Mouse (Mus musculus): ENCODE data around the gene Smchd1. TPM values are rescaled to one million over a fixed set of nuclear protein-coding genes. Genes with fewer than 3 reads are reported as not detected.
"Not testable (repeated sequence)": the region's sequence is repeated elsewhere in the genome, so short reads cannot be mapped to it uniquely, and the experiment has no call there.

Smchd1 gene
- total RNA-seq, 2 experiments from 2014 or later: 13.8 to 14.0 TPM

GRCm38 (mm10) chr17:71459818-71460217 is 15.3 kb downstream of the Smchd1 start, which contains the start of gene Gm4707:
Gm4707 (minus strand) TSS chr17:71459918.
- no peak for DNase-seq
- intact Hi-C loops (cut with DNase I; ENCODE audit: low total_unique reads): no loop called here

DNA sequence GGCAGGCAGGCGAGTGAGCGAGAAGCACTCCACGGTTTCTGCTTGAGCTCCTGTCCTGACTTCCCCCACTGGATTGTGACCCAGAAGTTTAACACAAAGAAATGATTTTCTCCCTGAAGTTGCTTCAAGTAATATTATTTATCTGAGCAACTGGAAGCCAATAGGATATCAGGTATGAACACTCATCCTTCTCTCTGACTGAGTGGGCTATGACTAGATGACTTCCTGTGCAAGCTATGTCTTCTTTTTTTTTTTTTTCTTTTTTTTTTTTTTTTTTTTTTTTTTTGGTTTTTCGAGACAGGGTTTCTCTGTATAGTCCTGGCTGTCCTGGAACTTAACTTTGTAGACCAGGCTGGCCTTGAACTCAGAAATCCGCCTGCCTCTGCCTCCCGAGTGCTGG is 17.8 kb downstream of the Smchd1 start:
- intact Hi-C loops (cut with DNase I; ENCODE audit: low total_unique reads): not testable (repeated sequence)

DNA sequence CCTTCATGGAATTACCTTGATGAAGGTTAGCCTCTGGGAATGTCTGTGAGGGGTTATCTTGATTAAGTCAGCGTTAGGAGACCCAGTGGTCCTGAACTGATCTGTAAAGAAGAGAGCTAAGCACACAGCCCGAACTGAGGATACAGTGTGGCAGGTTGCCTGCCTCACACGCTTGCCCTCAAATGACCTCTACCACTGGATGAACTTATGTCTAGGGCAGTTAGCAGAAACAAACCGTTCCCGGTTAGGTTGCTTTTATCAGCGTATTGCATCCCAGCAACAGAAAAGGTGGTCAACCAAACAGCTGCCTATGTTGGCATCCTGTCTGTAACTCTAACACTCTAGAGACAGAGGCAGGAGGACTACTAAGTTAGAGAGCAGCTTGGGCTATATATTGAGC is 30.0 kb downstream of the Smchd1 start:
- no peak for DNase-seq

More for the DNA sequence above, 17.8 kb downstream of the Smchd1 start:
- not testable (repeated sequence) for DNase-seq

DNA sequence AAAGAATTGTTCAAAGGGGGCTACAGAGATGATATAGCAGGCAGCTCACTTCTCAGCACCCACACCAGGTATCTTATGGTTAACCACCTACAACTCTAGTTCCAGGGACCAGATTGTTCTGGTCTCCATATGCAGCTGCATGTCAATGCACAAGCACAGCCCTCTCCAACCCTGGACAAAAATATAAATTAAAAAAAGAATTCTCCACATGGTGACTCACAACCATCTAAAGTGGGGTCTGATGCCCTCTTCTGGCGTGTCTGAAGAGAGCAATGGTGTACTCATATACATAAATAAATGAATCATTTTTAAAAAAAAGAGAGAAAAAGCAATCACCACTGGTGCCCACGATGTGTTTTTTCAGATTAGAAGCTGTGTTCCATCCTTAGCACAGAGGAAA is 30.4 kb downstream of the Smchd1 start:
- intact Hi-C loops (cut with DNase I; ENCODE audit: low total_unique reads): no loop called here
- no peak for DNase-seq

More for the DNA sequence above, 30.0 kb downstream of the Smchd1 start:
- intact Hi-C loops (cut with DNase I; ENCODE audit: low total_unique reads): no loop called here

DNA sequence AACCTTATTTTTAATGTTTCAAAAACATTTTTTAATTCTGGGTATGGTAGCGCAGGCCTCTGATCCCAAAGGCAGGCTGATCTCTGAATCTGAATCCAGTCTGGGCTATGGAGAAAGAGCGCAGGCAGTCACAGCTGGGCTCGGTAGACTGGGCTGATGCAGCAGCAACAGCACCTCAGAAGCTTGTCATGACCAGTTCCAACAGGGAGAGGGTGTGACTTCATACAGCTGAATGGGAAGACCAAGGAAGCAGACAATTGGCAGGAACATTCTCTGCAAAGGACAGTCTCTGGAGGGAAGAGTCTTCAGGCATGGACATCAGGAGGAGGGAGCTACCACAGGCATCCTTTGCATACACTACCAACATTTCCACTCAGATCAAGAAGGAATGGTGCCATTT is 31.0 kb downstream of the Smchd1 start:
- DNase-seq: no peak
- intact Hi-C loops (cut with DNase I; ENCODE audit: low total_unique reads): no loop called here

DNA sequence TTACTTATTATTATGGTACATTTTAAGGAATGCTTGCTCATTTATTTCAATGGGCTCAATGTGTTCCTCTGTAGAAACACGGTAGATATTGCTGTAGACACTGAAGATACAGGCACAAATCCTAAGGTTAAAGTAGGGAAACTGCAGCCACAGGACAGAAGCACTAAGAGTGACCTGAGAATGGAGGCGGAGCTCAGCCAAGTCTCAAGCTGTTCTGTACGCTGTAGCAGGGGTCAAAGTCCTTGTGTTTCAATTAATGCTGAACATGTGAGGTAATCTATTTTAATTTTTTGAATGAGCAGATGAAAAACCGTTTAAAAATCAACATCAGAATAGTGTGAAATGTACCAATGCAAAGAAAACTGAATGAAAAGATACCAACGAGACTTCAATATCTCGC is 31.9 kb downstream of the Smchd1 start:
- intact Hi-C loops (cut with DNase I; ENCODE audit: low total_unique reads): no loop called here
- DNase-seq: no peak

GRCm38 (mm10) chr17:71422502-71422901 is 52.6 kb downstream of the Smchd1 start:
- DNase-seq; intact Hi-C loops (cut with DNase I; ENCODE audit: low total_unique reads): not testable (repeated sequence)

GRCm38 (mm10) chr17:71419448-71419847 is 55.7 kb downstream of the Smchd1 start:
- intact Hi-C loops (cut with DNase I; ENCODE audit: low total_unique reads); DNase-seq: not testable (repeated sequence)

DNA sequence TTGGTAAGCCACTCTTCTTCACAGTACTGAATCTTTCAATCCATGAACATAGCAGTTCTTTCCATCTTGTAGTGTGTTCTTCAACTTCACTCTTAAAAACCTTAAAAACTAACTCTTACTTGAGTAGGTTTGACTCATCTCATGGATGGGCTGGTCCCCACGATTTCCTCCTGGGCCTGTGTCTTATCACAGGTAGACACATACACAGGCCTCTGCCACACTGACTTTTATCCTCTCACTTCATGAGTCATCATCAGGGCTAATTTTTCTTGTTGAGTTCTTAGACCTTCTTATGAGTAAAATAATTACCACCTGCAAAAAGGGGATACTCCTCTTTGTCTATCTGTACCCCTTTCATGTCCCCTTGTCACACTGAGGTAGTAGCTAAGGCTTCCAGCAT is 58.1 kb downstream of the Smchd1 start:
- intact Hi-C loops (cut with DNase I; ENCODE audit: low total_unique reads): no loop called here
- DNase-seq: no peak

DNA sequence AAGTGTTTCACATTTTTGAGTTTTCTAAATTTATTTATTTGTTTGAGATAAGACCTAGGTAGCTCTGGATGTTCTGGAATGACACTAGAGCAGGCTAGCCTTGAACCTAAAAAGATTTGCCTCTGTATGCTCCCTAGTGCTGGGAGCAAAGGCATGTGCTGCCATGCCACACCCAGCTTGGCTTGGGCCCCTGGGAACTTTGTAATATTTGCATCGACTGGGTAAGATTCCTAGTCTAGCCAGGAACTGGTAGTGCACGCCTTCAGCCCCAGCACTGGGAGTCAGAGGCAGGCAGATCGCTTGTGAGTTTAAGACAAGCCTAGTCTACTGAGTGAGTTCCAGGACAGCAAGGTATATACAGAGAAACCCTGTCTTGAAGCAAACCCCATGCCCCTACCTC is 87.7 kb downstream of the Smchd1 start:
- DNase-seq: no peak

DNA sequence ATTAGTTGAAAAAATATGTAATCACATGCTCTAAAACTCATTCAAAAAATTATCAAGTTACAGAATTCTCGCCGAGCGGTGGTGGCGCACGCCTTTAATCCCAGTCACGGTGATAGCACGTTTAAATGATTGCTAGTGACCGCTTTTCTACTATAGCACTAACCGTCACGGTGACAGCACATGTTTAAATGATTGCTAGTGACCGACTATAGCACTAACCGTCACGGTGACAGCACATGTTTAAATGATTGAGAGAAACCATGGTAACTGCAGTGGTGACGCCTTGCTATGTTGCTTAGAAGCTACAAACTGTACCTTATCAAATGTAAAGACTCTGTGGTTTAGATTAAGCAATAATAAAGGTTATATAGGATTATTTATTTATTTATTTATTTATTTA is 94.8 kb downstream of the Smchd1 start:
- no peak for DNase-seq
- intact Hi-C loops (cut with DNase I; ENCODE audit: low total_unique reads): no loop called here

More for the DNA sequence above, 87.7 kb downstream of the Smchd1 start:
- intact Hi-C loops (cut with DNase I; ENCODE audit: low total_unique reads): no loop called here

- no peak for DNase-seq
- intact Hi-C loops (cut with DNase I; ENCODE audit: low total_unique reads): no loop called here
Observed at GRCm38 (mm10) chr17:71377901-71378300, 97.2 kb downstream of the Smchd1 start.

- no peak for DNase-seq
- intact Hi-C loops (cut with DNase I; ENCODE audit: low total_unique reads): no loop called here
Observed at GRCm38 (mm10) chr17:71355526-71355925, 119.6 kb downstream of the Smchd1 start.

- intact Hi-C loops (cut with DNase I; ENCODE audit: low total_unique reads): no loop called here
- no peak for DNase-seq
Observed at GRCm38 (mm10) chr17:71354205-71354604, 120.9 kb downstream of the Smchd1 start.

DNA sequence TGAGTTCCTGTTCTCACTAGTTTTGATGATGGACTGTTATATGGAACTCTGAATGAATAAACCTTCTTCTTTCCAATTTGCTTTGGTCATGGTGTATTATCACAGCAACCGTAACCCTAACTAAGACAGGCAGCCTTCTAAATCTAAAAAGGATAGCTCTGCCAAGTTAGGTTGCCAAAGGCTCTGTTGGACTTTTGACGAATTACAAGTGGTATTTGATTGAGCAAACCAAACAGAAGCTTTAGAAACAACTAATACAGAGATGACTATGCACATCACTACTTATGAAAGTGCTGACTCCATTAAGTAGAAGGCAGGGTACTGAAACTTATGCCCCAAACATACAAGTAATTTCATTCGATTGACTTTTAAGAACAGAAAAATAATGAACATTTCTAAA is 127.0 kb downstream of the Smchd1 start:
- no peak for DNase-seq
- intact Hi-C loops (cut with DNase I; ENCODE audit: low total_unique reads): no loop called here

DNA sequence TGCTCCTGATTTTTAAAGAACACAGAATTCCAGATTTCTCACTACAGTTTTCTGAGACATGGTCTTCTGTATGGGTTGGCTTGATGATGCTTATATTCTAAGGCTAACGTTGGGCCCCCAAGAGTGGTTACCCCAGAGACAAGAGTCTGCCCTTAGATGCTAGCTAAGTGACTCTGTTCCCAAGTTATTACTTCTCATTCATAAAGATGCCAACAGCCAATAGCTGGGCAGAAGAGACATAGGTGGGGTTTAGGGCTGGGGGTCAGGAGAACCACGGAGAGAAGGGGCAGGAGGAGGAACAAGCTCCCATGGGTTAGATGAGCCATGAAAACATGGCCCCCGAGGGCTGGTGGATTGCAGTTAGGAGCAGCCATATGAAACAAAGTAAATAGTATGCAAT is 133.1 kb downstream of the Smchd1 start:
- DNase-seq: no peak
- intact Hi-C loops (cut with DNase I; ENCODE audit: low total_unique reads): no loop called here

- intact Hi-C loops (cut with DNase I; ENCODE audit: low total_unique reads): no loop called here
- DNase-seq: no peak
Observed at GRCm38 (mm10) chr17:71338627-71339026, 136.5 kb downstream of the Smchd1 start.

GRCm38 (mm10) chr17:71337546-71337945 is 137.6 kb downstream of the Smchd1 start:
- intact Hi-C loops (cut with DNase I; ENCODE audit: low total_unique reads): no loop called here
- no peak for DNase-seq

- intact Hi-C loops (cut with DNase I; ENCODE audit: low total_unique reads): no loop called here
- no peak for DNase-seq
Observed at GRCm38 (mm10) chr17:71336421-71336820, 138.7 kb downstream of the Smchd1 start.

DNA sequence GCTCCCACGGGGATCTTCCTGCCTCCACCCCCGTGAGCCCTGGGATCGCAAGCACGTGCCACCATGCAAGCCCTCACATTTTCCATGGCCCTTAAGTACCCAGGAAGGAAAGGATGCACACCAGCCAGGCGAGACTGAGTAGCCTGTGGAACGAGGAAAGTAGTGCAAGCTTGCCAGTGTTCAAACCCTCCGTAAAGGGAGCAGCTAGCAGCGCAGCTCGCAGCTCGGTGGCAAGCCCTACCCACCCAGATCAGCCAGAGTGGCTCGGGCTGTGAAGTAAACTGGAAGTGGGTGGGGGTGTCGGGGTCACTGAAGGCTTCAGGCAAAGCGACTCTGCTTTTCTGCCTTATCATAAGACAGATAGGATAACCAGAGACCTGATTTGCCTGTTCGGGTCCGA is 142.8 kb downstream of the Smchd1 start:
- DNase-seq: no peak

GRCm38 (mm10) chr17:71320731-71321130 is 154.4 kb downstream of the Smchd1 start:
- intact Hi-C loops (cut with DNase I; ENCODE audit: low total_unique reads); DNase-seq: not testable (repeated sequence)

More for the DNA sequence above, 142.8 kb downstream of the Smchd1 start:
- intact Hi-C loops (cut with DNase I; ENCODE audit: low total_unique reads): no loop called here

- no peak for DNase-seq
- intact Hi-C loops (cut with DNase I; ENCODE audit: low total_unique reads): no loop called here
Observed at GRCm38 (mm10) chr17:71319361-71319760, 155.8 kb downstream of the Smchd1 start.

All from gastrocnemius, postnatal 14 days (tissue).